Mouse (Mus musculus) liver, postnatal 0 days (tissue): ENCODE measurements around the gene Mccc1.

ENCODE experiments used
- CTCF ChIP-seq: sonication (generic); IDR thresholded peaks from 2 replicates; pipeline ENCODE4 v1.5.1; 2016; ENCODE audit warnings: antibody characterized with exemption, low read depth
- EP300 ChIP-seq: IDR thresholded peaks from 2 replicates; pipeline ENCODE4 v1.6.1; 2016; ENCODE audit warnings: antibody characterized with exemption, low read depth, mild to moderate bottlenecking

- TF ChIP-seq CTCF (no peak), EP300 (no peak)
Observed at GRCm38 (mm10) chr3:35922522-35922921, 78.0 kb downstream of the Mccc1 start.
